Mouse (Mus musculus) megakaryocyte progenitor cell, adult 5-6 weeks (primary cell): ENCODE results near the gene Olfr101. TPM values are rescaled to one million over a fixed set of nuclear protein-coding genes. Genes with fewer than 3 reads are reported as not detected.
A peak's percentile ranks its signal among the peaks of the same experiment; 100 is the strongest.

Experiments used
- ATAC-seq: replicated peaks from 2 replicates; pipeline ENCODE4 v1.8.0; 2016; ENCODE audit warnings: mild to moderate bottlenecking, moderate TSS enrichment, inconsistent platforms; ENCODE audit not compliant: poor library complexity
- total RNA-seq, 2 experiments: library from RNA; stranded (forward) in 1 of 2; stranded (reverse) in 1 of 2; fragments of 157-497, 149-512 nt in 1 of 2; fragments of 200-1000 nt in 1 of 2; gene quantifications; 2 replicates each; pipeline versions ENCODE4 v1.2.3 to v1.2.4; 2015 to 2017

Olfr101 gene
- total RNA-seq (2015) (not detected in 2 replicates), total RNA-seq (2017) (not detected in 2 replicates)

DNA sequence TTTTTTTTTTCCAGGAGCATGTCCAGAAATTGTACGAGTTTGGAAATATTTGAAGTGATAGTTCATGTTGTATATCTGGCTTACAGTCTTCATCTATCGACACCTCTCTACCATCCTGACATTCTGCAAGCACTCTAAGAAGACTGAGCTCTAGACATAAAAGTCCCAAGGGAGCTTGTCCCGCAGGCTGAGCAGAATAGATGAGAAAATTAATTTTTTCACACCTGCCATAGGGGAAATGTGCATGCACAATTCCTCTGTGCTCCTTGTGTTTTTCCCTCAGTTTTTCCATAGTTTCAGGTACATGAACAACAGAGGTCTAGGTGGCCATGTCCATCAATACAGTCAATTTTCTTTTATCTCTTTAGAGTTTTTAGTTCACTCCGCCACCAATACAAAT lies at the start of gene Olfr101:
Gene Olfr101 (minus strand): TSS at position 101 of the 400 bp plus-strand sequence.
- ATAC-seq, result no peak

- no peak for ATAC-seq
These were observed 35.5 kb upstream of the Olfr101 start, which contains the start of gene Olfr103 for GRCm38 (mm10) chr17:37339598-37339997. Olfr103 (minus strand) TSS chr17:37339698.

GRCm38 (mm10) chr17:37316954-37317353 lies 12.8 kb upstream of the Olfr101 start, which contains the start of gene Olfr102:
Olfr102 (minus strand) TSS chr17:37317054.
- ATAC-seq, result no peak

DNA sequence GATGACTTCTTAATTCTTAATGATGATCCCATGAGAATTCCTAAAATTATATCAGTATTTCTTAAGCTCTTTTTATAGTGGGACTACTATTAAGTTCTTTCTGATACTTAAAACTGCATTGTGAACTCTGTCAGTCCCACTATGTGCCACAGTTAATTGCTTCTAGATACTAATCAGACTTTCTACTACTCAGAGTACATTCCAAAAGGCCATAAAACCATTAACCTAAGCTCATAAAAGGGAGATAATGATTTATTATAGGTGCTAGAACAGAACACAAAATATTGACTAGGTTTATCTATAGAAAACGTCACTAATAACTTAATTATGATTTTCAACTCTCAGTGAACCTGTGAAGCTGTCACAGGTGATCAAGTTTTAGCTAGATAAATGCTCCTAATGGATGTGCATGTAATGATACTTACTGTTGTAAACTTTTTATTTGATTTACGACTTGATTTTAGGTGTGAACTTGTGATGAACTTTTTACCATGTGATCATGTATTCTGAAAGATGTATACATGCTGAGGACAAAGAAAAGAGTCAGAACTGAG lies 6.1 kb upstream of the Olfr101 start:
- ATAC-seq, result no peak

DNA sequence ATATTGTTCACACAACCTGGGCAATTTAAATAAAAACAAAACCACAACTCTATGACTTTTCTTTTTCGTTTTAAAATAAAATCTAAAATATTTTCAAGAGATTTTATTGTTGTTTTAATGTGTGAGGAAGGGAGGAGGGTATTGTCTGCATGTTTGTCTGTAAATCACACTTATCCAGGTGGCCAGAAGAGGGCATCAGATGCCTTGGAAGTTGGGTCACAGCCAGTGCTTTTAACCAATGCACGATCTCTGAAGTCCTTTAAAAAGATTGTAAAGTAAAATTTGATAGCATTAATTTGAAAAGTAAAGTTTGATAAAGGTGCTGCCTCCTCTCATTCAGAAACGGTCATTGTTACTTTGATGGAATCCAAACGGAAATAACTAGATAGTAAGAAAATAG lies 4.4 kb upstream of the Olfr101 start:
- no peak for ATAC-seq

DNA sequence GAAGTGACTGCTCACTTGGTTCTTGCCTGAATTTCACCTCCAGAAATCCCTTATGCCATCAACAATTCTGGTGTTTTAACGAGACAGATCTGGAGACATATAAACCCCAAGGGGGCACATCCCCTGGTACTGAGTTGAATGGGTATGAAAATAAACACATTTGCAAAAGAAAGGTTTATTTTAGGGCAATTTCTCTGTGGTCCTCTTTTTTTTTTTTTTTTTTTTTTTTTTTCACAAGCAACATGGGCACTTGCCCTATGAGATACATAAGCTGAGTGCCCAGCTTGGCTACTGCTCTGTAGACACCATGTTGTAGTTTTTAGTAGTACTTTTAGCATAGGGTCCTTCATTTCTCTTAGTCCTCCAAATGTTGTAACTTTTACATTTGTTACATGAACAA lies 20.8 kb downstream of the Olfr101 start, which contains the start of gene Olfr99:
Gene Olfr99 (minus strand): TSS at position 101 of the 400 bp plus-strand sequence.
- ATAC-seq, result no peak

GRCm38 (mm10) chr17:37280331-37280730 lies 23.8 kb downstream of the Olfr101 start:
- ATAC-seq, result no peak

- ATAC-seq, result no peak
These were observed 27.5 kb downstream of the Olfr101 start for GRCm38 (mm10) chr17:37276573-37276972.

- ATAC-seq, result no peak
These were observed 28.4 kb downstream of the Olfr101 start for GRCm38 (mm10) chr17:37275626-37276248.

DNA sequence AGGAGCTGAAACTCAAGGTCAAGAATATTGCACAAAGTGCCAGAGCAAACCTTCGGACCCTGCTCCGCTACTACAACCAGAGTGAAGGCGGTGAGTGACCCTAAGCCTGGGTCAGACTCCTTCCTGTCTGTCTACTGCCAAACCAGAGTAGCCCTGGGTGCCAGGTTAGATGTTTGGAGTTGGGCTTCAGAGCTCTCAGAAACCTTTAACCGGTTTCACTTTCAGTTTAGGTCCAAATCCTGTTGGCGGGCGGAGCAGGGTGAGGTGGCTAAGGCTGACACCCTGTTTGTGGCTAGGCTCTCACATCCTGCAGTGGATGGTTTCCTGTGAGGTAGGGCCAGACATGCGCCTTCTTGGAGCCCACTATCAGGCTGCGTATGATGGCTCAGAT lies 33.4 kb downstream of the Olfr101 start:
- ATAC-seq, result peak; percentile 85

- peak; percentile 88 for ATAC-seq
These were observed 33.9 kb downstream of the Olfr101 start, which contains the start of gene H2-M3 for GRCm38 (mm10) chr17:37270058-37270701. H2-M3 (plus strand) TSS chr17:37270220.

- ATAC-seq, result no peak
These were observed 40.5 kb downstream of the Olfr101 start, which contains the start of gene Olfr98 for GRCm38 (mm10) chr17:37263626-37264025. Olfr98 (minus strand) TSS chr17:37263749.

- ATAC-seq, result peak; percentile 89
These were observed 53.6 kb downstream of the Olfr101 start for GRCm38 (mm10) chr17:37250544-37250943.

DNA sequence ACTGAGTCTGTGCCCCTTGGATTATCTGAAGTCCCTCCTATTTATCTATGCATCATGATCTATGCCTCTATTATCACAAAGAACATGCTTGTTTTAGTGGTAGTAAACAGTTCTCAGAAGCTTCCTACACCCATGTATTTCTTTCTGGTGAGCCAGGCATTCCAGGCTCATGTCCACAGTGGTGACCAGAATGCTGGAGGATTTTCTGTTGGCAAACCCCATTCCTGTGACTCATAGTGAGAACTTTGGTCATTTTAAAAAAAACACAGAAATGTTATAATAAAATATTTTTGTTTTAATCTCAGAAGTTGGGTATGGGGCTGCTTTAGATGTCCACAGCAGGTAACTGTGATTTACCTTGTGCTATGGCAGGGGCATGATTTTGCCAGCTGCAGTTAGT lies 54.7 kb downstream of the Olfr101 start:
- ATAC-seq, result no peak

Other genes starting within 250 kb of the Olfr101 start
- not detected in 2 replicates for gene Olfr90, start 215.8 kb downstream of the Olfr101 start, total RNA-seq (2015)
- not detected in 2 replicates for gene Olfr90, start 215.8 kb downstream of the Olfr101 start, total RNA-seq (2017)
- not detected in 2 replicates for gene Olfr91, start 206.0 kb downstream of the Olfr101 start, total RNA-seq (2015)
- gene Olfr91, start 206.0 kb downstream of the Olfr101 start, total RNA-seq (2017), result not detected in 2 replicates
- not detected in 2 replicates for gene Olfr92, start 184.2 kb downstream of the Olfr101 start, total RNA-seq (2015)
- gene Olfr92, start 184.2 kb downstream of the Olfr101 start, total RNA-seq (2017), result not detected in 2 replicates
- not detected in 2 replicates for gene Olfr93, start 142.8 kb downstream of the Olfr101 start, total RNA-seq (2015)
- not detected in 2 replicates for gene Olfr93, start 142.8 kb downstream of the Olfr101 start, total RNA-seq (2017)
- 0.22 TPM in 1 of 2 replicates, not detected in the other for gene Ubd, start 110.4 kb downstream of the Olfr101 start, total RNA-seq (2015)
- gene Ubd, start 110.4 kb downstream of the Olfr101 start, total RNA-seq (2017), result 0.27 TPM in 1 of 2 replicates, not detected in the other
- not detected in 2 replicates for gene Olfr94, start 103.3 kb downstream of the Olfr101 start, total RNA-seq (2015)
- gene Olfr94, start 103.3 kb downstream of the Olfr101 start, total RNA-seq (2017), result not detected in 2 replicates
- gene Olfr95, start 91.2 kb downstream of the Olfr101 start, total RNA-seq (2015), result not detected in 2 replicates
- gene Olfr95, start 91.2 kb downstream of the Olfr101 start, total RNA-seq (2017), result not detected in 2 replicates
- gene Olfr96, start 84.2 kb downstream of the Olfr101 start, total RNA-seq (2015), result not detected in 2 replicates
- not detected in 2 replicates for gene Olfr96, start 84.2 kb downstream of the Olfr101 start, total RNA-seq (2017)
- not detected in 2 replicates for gene Olfr97, start 67.0 kb downstream of the Olfr101 start, total RNA-seq (2015)
- not detected in 2 replicates for gene Olfr97, start 67.0 kb downstream of the Olfr101 start, total RNA-seq (2017)
- gene Olfr98, start 40.6 kb downstream of the Olfr101 start, total RNA-seq (2015), result not detected in 2 replicates
- not detected in 2 replicates for gene Olfr98, start 40.6 kb downstream of the Olfr101 start, total RNA-seq (2017)
- gene H2-M3, start 34.1 kb downstream of the Olfr101 start, total RNA-seq (2015), result 11.0 and 11.6 TPM in 2 replicates
- gene H2-M3, start 34.1 kb downstream of the Olfr101 start, total RNA-seq (2017), result 23.5 and 27.3 TPM in 2 replicates
- gene Olfr99, start 20.9 kb downstream of the Olfr101 start, total RNA-seq (2015), result not detected in 2 replicates
- not detected in 2 replicates for gene Olfr99, start 20.9 kb downstream of the Olfr101 start, total RNA-seq (2017)
- not detected in 2 replicates for gene Olfr102, start 12.7 kb upstream of the Olfr101 start, total RNA-seq (2015)
- gene Olfr102, start 12.7 kb upstream of the Olfr101 start, total RNA-seq (2017), result not detected in 2 replicates
- gene Olfr103, start 35.4 kb upstream of the Olfr101 start, total RNA-seq (2015), result not detected in 2 replicates
- not detected in 2 replicates for gene Olfr103, start 35.4 kb upstream of the Olfr101 start, total RNA-seq (2017)
- gene Olfr104-ps, start 55.3 kb upstream of the Olfr101 start, total RNA-seq (2015), result not detected in 2 replicates
- gene Olfr104-ps, start 55.3 kb upstream of the Olfr101 start, total RNA-seq (2017), result not detected in 2 replicates
- gene Olfr105-ps, start 74.7 kb upstream of the Olfr101 start, total RNA-seq (2015), result not detected in 2 replicates
- not detected in 2 replicates for gene Olfr105-ps, start 74.7 kb upstream of the Olfr101 start, total RNA-seq (2017)
- gene Olfr106-ps, start 86.1 kb upstream of the Olfr101 start, total RNA-seq (2015), result not detected in 2 replicates
- not detected in 2 replicates for gene Olfr106-ps, start 86.1 kb upstream of the Olfr101 start, total RNA-seq (2017)
- gene Olfr107, start 94.9 kb upstream of the Olfr101 start, total RNA-seq (2015), result not detected in 2 replicates
- not detected in 2 replicates for gene Olfr107, start 94.9 kb upstream of the Olfr101 start, total RNA-seq (2017)
- gene Olfr108, start 141.2 kb upstream of the Olfr101 start, total RNA-seq (2015), result not detected in 2 replicates
- gene Olfr108, start 141.2 kb upstream of the Olfr101 start, total RNA-seq (2017), result not detected in 2 replicates
- not detected in 2 replicates for gene Olfr109, start 154.6 kb upstream of the Olfr101 start, total RNA-seq (2015)
- not detected in 2 replicates for gene Olfr109, start 154.6 kb upstream of the Olfr101 start, total RNA-seq (2017)
- not detected in 2 replicates for gene H2-M2, start 179.2 kb upstream of the Olfr101 start, total RNA-seq (2015)
- not detected in 2 replicates for gene H2-M2, start 179.2 kb upstream of the Olfr101 start, total RNA-seq (2017)
- not detected in 2 replicates for gene Olfr110, start 188.2 kb upstream of the Olfr101 start, total RNA-seq (2015)
- not detected in 2 replicates for gene Olfr110, start 188.2 kb upstream of the Olfr101 start, total RNA-seq (2017)
- gene Olfr111, start 203.7 kb upstream of the Olfr101 start, total RNA-seq (2015), result not detected in 2 replicates
- not detected in 2 replicates for gene Olfr111, start 203.7 kb upstream of the Olfr101 start, total RNA-seq (2017)